Mouse (Mus musculus) hindbrain, embryonic 12.5 days (tissue): ENCODE results near the gene Pdx1. TPM values are rescaled to one million over a fixed set of nuclear protein-coding genes. Genes with fewer than 3 reads are reported as not detected.
A peak's percentile ranks its signal among the peaks of the same experiment; 100 is the strongest.

Experiments
- ATAC-seq: fragments of 200-750 bp; cut with Nextera tagmentation; 2 replicates; pipeline ENCODE4 v1.8.0; 2017; ENCODE audit warnings: moderate TSS enrichment; ENCODE audit not compliant: low FRiP score
- H3K27ac ChIP-seq: fragments of 300-500 bp; sonication (generic); 2 replicates; pipeline ENCODE4 v1.5.1; 2016; ENCODE audit warnings: mild to moderate bottlenecking
- H3K27me3 ChIP-seq: fragments of 300-500 bp; sonication (generic); 2 replicates; pipeline ENCODE4 v1.6.1; 2016; ENCODE audit warnings: mild to moderate bottlenecking
- H3K36me3 ChIP-seq: fragments of 300-500 bp; sonication (generic); 2 replicates; pipeline ENCODE4 v1.6.1; 2016; ENCODE audit warnings: mild to moderate bottlenecking
- H3K4me1 ChIP-seq: fragments of 300-500 bp; sonication (generic); 2 replicates; pipeline ENCODE4 v1.6.1; 2016
- H3K4me2 ChIP-seq: fragments of 300-500 bp; sonication (generic); replicated peaks from 2 replicates; pipeline ENCODE4 v1.6.1; 2016; ENCODE audit warnings: mild to moderate bottlenecking
- H3K4me3 ChIP-seq: fragments of 300-500 bp; sonication (generic); 2 replicates; pipeline ENCODE4 v1.5.1; 2016; ENCODE audit warnings: mild to moderate bottlenecking
- H3K9ac ChIP-seq: fragments of 300-500 bp; sonication (generic); 2 replicates; pipeline ENCODE4 v1.6.1; 2016; ENCODE audit warnings: mild to moderate bottlenecking, moderate library complexity
- H3K9me3 ChIP-seq: fragments of 300-500 bp; sonication (generic); replicated peaks from 2 replicates; pipeline ENCODE4 v1.6.1; 2016; ENCODE audit warnings: mild to moderate bottlenecking
- WGBS: fragments of 180-500 bp; shearing (Covaris S2); methylation state at CpG from one replicate; pipeline ENCODE4 v1.1.7; 2016; 5-methylcytosine and 5-hydroxymethylcytosine counted together
- polyA plus RNA-seq: library from polyadenylated mRNA; unstranded; fragments of >200 nt; fragmentation: Nextera tagmentation; extraction: Ambion mirVana; gene quantifications from 2 replicates; pipeline ENCODE4 v1.2.1, GENCODE M21; 2016

The Pdx1 gene
- polyA plus RNA-seq, 1 experiment from 2014 or later, result not detected

DNA sequence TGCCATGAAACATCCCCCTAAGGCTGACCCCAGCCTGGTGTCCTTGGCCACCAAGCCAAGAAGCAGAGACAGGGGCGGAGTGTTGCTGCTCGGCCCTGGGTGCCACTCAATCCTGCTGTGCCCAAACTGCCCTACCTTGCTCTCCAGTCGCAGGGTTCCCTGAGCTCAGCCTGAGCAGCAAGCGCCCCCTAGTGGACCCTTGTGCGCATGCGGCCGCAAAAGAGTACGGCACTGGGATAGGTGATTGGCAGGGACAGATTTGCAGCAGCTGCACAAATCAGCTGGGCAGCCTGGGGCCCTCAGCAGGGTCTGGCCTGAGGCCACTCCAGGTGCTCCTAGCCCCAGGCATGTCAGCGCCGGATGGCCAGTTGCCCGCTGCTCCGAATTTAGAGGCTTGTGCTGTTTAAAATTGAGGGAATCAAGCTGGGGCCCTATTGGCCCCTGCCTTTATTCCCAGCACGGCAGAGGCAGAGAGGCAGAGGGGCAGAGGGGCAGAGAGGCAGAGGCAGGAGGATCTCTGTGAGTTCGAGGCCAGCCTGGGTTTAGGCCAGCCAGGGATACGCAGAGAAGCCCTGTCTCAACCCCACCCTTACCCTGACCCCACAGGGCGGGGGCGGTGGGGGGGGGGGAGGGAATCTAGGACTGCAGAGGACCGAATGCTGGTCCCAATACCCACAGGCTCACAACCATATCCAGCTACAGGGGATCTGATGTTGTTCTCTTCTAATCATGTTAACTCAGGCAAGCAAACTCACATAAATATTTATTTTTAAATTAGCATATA lies 23.6 kb downstream of the Pdx1 start:
- H3K4me3 ChIP-seq, result no peak overlapping the region

DNA sequence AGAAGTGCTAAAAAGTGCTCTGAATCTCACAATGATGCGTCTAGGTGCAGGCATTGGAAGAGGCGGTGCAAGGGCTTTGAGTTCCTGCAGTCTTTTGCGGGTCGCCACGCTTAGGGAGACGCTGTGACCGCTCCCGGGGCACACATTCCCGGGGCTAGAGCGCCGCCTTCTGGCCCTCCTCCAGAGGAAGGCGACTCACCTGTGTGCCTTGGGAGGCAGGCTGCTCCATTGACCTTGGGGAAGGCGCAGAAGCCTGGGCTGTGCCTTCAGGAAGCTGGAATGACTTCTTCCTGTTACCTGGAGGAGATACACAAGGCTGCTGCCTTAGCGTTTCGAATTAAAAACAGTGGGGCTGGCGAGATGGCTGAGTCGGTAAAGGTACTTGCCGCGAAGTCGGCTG lies 24.4 kb downstream of the Pdx1 start:
- H3K4me3 ChIP-seq, result no peak overlapping the region
- no peaks in the 10 kb centered on the region for H3K4me1 ChIP-seq
- H3K27ac ChIP-seq, result no peak overlapping the region
- WGBS, result 13% methylated on average over 20 of the region's 20 CpGs
- H3K9ac ChIP-seq, result no peak overlapping the region
- peaks cover 84% of the 10 kb centered on the region for H3K27me3 ChIP-seq
- no peak for ATAC-seq
- no peak overlapping the region for H3K4me2 ChIP-seq
- no peaks in the 10 kb centered on the region for H3K9me3 ChIP-seq
- no peaks in the 10 kb centered on the region for H3K36me3 ChIP-seq

More for the DNA sequence above, 23.6 kb downstream of the Pdx1 start:
- Histone ChIP-seq H3K36me3 (no peaks in the 10 kb centered on the region), H3K4me1 (no peaks in the 10 kb centered on the region), H3K4me2 (no peak overlapping the region), H3K27ac (no peak overlapping the region), H3K9ac (no peak overlapping the region), H3K9me3 (no peaks in the 10 kb centered on the region), H3K27me3 (peaks cover 76% of the 10 kb centered on the region)
- peak; percentile 81 for ATAC-seq
- 12% methylated on average over 18 of the region's 18 CpGs for WGBS

DNA sequence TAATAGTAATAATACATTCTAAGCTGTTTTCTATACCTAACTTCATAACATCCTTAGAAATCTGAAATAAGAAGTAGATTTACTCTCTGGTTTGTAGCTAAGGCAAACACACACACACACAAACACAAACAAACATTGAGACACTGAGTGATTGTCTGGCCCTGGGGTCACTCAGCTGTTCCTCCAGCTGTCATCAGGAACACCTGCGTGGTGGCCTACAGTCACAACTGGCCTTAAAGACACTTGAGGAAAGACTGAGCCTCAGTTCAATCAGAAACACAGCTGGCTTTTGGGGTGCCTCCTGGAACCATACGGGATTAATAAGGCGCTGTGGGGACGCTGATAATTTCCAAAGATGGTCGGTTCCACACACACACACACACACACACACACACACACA lies 27.5 kb downstream of the Pdx1 start:
- ATAC-seq, result no peak
- Histone ChIP-seq H3K36me3 (no peaks in the 10 kb centered on the region), H3K9me3 (no peaks in the 10 kb centered on the region), H3K27ac (no peak overlapping the region), H3K27me3 (peaks cover 98% of the 10 kb centered on the region), H3K4me2 (no peak overlapping the region), H3K9ac (no peak overlapping the region), H3K4me3 (no peak overlapping the region), H3K4me1 (peaks cover 8% of the 10 kb centered on the region; the same call in 1 of the 2 replicates)
- 62% methylated on average over 5 of the region's 5 CpGs for WGBS

DNA sequence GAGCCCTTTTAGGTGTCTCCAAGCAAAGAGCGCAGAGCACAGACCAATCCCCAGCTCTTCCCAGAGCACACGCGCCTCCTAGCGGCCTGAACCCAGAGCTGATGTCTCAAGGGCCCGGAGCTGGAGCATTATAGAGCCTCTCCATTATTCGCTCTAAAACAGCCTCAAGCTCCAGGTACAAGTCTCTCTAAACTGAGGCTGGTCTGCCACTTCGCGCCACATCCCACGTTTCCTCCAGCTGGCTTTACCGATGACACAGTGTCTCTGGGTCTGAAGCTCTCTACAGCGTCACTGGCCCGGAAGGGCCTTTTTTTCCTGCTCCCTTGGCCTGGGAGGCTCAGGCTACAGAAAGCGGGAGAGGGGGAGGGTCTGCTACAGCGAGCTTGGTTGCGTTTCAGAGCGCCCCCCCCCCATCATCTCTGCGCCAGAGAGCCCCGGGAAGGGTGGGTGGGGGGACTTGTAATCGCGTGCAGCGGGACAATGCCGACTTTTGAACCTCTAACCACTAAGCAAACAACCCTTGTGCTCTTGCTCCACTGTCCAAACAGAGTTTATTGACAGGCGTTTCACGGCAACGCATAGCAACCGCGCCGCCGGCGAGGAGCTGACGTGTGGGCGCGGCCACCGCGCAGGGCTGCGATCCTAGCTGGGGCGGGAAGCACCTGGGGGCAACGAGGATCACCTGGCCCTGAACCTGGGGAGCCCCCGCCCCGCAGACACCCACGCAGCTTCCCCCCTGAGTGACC lies 29.7 kb downstream of the Pdx1 start:
- Histone ChIP-seq H3K4me2 (peak overlapping the region; percentile 23), H3K27ac (no peak overlapping the region), H3K4me1 (peaks cover 8% of the 10 kb centered on the region; the same call in 1 of the 2 replicates), H3K36me3 (no peaks in the 10 kb centered on the region), H3K4me3 (0 out of 2 replicates have a peak overlapping the region, but pooled peaks have one; percentile 1), H3K9ac (no peak overlapping the region), H3K27me3 (peaks cover 98% of the 10 kb centered on the region), H3K9me3 (no peaks in the 10 kb centered on the region)
- ATAC-seq, result peak; percentile 71; the same call in 1 of the 2 replicates
- under 1% methylated on average over 40 of the region's 41 CpGs for WGBS

DNA sequence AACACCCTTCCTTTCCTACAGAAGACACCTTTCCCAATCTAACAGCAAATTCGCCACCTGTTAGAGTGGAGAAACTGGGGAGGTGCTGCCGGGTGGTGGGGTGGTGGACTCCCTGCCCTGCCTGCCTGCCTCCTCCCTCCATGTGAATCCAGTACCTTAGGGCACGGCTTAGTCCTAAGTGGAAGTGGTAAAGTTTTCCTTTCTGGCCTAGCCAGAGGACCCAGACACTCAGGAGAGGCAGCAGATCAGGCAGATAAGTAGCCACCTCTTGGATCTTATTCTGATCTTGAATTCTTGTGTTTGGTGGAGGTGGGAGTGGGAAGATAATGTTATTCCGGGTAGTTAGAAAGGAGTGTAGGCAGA lies 30.2 kb downstream of the Pdx1 start:
- H3K4me2 ChIP-seq, result peak overlapping the region; percentile 23; the same call in 1 of the 2 replicates
- peaks cover 98% of the 10 kb centered on the region for H3K27me3 ChIP-seq
- H3K36me3 ChIP-seq, result no peaks in the 10 kb centered on the region
- ATAC-seq, result no peak
- 0 out of 2 replicates have a peak overlapping the region, but pooled peaks have one; percentile 1 for H3K4me3 ChIP-seq
- no peaks in the 10 kb centered on the region for H3K9me3 ChIP-seq
- 4% methylated on average over 4 of the region's 4 CpGs for WGBS
- no peak overlapping the region for H3K27ac ChIP-seq
- H3K9ac ChIP-seq, result no peak overlapping the region
- peaks cover 11% of the 10 kb centered on the region for H3K4me1 ChIP-seq

DNA sequence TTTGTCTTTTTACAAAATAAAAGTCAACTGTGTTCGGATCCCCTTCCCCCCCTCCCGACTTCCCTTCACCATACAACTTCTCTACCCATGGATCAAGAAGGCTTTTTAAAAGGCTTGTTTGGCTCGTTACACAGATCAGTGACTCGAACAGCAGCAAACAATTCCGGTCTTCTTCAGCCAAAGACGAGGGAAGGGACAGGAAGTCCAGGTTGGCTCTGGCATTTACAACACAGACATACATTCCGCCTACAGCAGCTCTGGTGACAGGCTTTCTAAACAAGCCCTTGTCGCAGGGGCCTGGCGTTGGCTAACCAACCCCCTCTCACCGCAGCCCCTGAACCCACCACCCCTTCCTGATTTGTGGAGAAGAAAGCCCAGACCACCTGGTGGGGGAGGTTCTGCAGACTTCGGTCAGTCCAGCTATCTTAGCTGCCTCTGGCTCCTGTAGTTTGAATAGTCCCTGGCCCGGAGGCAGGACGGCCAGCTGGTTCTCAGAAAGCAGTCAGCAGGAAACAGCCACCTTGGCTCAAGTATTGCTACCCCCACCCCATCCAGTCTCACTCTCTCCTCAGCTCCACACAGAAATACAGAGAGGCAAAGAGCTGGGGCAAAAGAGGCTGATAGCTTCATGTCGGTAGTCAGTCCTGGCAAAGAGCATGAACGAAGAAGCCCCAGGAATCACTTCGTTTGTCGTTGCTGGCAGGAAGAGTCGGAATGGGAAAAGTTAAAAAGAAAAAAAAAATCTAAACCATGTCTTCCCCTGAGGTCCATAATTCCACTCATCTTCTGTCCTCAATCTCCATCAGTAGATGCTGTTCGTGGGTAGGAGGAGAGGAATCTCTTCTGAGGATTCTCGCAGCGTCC lies 31.4 kb downstream of the Pdx1 start:
- 2% methylated on average over 21 of the region's 21 CpGs for WGBS
- no peak for ATAC-seq
- Histone ChIP-seq H3K4me3 (no peak overlapping the region), H3K9ac (no peak overlapping the region), H3K27ac (no peak overlapping the region), H3K9me3 (no peaks in the 10 kb centered on the region), H3K36me3 (no peaks in the 10 kb centered on the region), H3K4me2 (no peak overlapping the region), H3K4me1 (peaks cover 11% of the 10 kb centered on the region), H3K27me3 (peaks cover 98% of the 10 kb centered on the region)

DNA sequence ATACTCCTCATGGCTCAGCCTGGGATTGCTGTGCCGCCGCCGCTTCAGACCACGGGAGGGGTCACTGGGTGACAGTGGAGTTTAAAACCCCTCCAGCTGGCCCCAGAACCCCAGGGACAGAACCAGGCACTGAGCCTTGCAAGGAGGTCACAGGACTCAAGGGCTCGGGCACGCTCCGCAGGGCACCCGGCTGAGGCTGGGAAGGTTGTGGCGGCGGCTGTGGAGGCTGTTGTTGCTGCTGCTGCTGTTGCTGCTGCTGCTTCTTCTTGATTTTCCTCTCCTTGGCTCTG lies 32.0 kb downstream of the Pdx1 start:
- H3K27me3 ChIP-seq, result peaks cover 100% of the 10 kb centered on the region
- H3K9me3 ChIP-seq, result no peaks in the 10 kb centered on the region
- H3K36me3 ChIP-seq, result no peaks in the 10 kb centered on the region
- H3K4me3 ChIP-seq, result no peak overlapping the region
- no peak overlapping the region for H3K4me2 ChIP-seq
- no peak overlapping the region for H3K9ac ChIP-seq
- H3K27ac ChIP-seq, result no peak overlapping the region
- H3K4me1 ChIP-seq, result peaks cover 17% of the 10 kb centered on the region
- under 1% methylated on average over 10 of the region's 10 CpGs for WGBS
- ATAC-seq, result no peak

DNA sequence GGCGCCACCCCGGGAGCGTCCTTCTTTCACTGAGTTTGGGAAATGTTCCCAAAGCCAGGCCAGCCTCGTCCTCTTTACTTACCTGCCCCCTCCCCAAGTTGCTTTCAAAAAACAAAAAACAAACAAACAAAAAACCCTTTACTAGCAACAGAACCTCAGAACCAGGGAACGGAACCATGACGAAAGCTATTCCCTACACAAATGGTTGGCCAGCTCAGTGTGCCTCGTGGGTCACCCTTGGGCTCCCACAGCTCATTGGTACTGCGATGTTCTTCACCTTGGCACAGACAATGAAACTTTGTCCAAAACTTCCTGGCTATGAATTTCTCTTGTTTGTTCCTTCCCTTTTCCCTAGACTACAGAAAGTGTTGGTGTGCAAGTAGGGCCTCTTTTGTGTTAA lies 32.4 kb downstream of the Pdx1 start:
- no peak overlapping the region for H3K4me3 ChIP-seq
- H3K9me3 ChIP-seq, result no peaks in the 10 kb centered on the region
- 8% methylated on average over 8 of the region's 8 CpGs for WGBS
- no peak overlapping the region for H3K27ac ChIP-seq
- H3K4me2 ChIP-seq, result no peak overlapping the region
- H3K9ac ChIP-seq, result no peak overlapping the region
- H3K27me3 ChIP-seq, result peaks cover 100% of the 10 kb centered on the region
- ATAC-seq, result no peak
- peaks cover 19% of the 10 kb centered on the region for H3K4me1 ChIP-seq
- no peaks in the 10 kb centered on the region for H3K36me3 ChIP-seq

DNA sequence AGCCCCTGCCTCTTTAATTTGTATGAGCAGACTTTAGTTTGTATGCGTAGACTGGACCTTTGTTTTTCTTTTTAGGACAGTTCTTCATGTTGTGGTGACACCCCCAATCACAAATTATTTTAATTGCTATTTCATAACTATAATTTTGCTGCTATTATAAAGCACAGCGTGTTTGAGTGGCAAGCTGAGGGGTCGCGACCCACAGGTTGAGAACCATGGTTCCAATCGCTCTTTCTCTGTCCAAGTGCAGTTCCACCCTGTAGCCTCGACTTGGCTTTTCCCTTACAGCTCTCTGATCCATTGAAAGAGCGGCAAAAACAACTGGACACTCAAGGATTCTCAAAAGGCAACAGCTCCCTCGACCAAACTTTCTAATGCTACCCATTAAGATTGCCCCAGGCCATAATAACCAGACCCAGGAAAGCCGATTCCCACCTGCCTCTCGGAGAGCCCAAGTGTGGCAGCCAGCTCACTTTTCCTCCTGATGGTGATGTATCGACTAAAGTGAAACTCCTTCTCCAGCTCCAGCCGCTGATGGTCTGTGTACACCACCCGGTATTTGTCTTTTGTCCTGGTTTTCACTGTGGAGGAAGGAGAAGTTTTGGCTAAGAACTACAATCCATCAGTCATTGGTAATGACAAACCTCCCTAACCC lies 33.1 kb downstream of the Pdx1 start:
- peaks cover 19% of the 10 kb centered on the region for H3K4me1 ChIP-seq
- ATAC-seq, result no peak

DNA sequence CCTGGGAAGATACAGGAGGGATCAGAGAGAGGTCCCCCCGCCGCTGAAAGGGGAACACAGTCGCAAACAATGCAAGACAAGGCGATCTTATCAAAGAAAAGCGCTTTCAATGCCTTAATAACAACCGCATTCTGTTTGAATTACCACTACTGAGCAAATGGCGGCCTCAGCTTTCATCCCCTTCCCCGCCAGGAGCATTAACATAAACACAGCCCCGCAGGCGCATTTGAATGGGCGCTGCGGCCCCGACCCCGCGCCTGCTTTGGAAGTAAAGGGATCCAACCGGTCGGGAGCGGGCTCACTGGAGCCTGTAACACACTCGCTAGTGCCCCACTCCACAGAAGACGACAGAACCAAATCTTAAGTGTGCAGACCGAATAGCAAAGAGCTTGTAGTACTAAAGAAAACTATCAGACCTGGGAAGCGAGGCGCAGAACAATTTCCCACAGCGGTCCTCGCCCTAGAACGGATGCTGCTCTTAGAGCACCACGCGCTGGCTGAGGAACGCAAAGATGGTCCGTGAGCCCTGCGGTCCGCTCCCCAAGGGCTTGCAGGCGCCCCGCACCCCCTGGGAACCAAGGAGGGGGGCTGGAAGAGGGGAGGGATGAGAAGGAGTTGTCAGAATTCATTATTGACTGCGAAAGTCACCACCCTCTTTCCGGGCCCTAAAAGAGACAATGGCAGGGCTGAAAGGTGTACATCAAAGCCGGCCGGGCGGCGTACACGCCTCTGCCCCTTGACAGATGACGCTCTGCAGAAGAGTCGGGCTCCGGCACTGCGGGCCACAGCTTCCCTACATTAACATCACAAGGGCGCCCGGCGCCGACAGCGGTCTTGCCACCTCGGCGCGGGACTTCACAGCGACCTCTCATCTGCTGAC lies 34.8 kb downstream of the Pdx1 start:
- no peak overlapping the region for H3K27ac ChIP-seq
- H3K4me1 ChIP-seq, result peaks cover 16% of the 10 kb centered on the region
- H3K27me3 ChIP-seq, result peaks cover 100% of the 10 kb centered on the region
- H3K36me3 ChIP-seq, result no peaks in the 10 kb centered on the region
- under 1% methylated on average over 54 of the region's 54 CpGs for WGBS
- H3K4me2 ChIP-seq, result no peak overlapping the region
- no peak overlapping the region for H3K9ac ChIP-seq
- no peak for ATAC-seq
- no peaks in the 10 kb centered on the region for H3K9me3 ChIP-seq
- no peak overlapping the region for H3K4me3 ChIP-seq

More for the DNA sequence above, 33.1 kb downstream of the Pdx1 start:
- Histone ChIP-seq H3K36me3 (no peaks in the 10 kb centered on the region), H3K27me3 (peaks cover 100% of the 10 kb centered on the region), H3K4me3 (no peak overlapping the region), H3K9me3 (no peaks in the 10 kb centered on the region), H3K9ac (no peak overlapping the region), H3K4me2 (no peak overlapping the region), H3K27ac (no peak overlapping the region)
- WGBS, result 5% methylated on average over 13 of the region's 13 CpGs

DNA sequence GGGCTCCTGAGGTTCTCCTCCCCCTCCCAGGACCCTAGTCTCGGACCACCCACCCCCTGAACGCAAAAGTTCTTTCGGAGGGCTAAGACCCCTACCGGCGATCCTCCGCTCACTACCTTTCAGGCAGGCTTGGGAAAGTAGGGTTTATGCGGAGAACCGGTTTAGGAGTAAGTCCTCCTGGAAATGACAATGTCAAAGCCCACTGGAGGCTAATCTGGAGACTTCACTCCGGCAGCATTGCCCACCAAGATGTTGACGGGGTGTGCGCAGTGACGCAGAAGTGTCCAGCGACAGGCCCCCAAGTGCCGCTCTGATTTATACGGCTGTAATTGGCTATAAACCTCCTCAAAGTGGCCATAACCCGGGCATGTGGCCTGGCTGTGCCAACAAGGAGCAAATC lies 35.4 kb downstream of the Pdx1 start:
- Histone ChIP-seq H3K36me3 (no peaks in the 10 kb centered on the region), H3K27ac (no peak overlapping the region), H3K9ac (no peak overlapping the region), H3K27me3 (peaks cover 100% of the 10 kb centered on the region), H3K9me3 (no peaks in the 10 kb centered on the region), H3K4me1 (peaks cover 11% of the 10 kb centered on the region), H3K4me2 (no peak overlapping the region), H3K4me3 (no peak overlapping the region)
- WGBS, result 2% methylated on average over 16 of the region's 16 CpGs
- ATAC-seq, result no peak
